Mouse (Mus musculus) neural tube, embryonic 12.5 days (tissue): ENCODE data around the gene Cachd1. TPM values are rescaled to one million over a fixed set of nuclear protein-coding genes. Genes with fewer than 3 reads are reported as not detected.
A peak's percentile ranks its signal among the peaks of the same experiment; 100 is the strongest.

Experiments
- ATAC-seq: fragments of 200-750 bp; cut with Nextera tagmentation; 2 replicates; pipeline ENCODE4 v1.8.0; 2017; ENCODE audit warnings: low read depth, mild to moderate bottlenecking, moderate TSS enrichment, moderate library complexity; ENCODE audit not compliant: low FRiP score
- H3K27ac ChIP-seq: fragments of 300-500 bp; sonication (generic); 2 replicates; pipeline ENCODE4 v1.5.1; 2016
- H3K27me3 ChIP-seq: fragments of 300-500 bp; sonication (generic); replicated peaks from 2 replicates; pipeline ENCODE4 v1.6.1; 2016; ENCODE audit warnings: mild to moderate bottlenecking
- H3K36me3 ChIP-seq: fragments of 300-500 bp; sonication (generic); 2 replicates; pipeline ENCODE4 v1.6.1; 2016; ENCODE audit warnings: mild to moderate bottlenecking
- H3K4me1 ChIP-seq: fragments of 300-500 bp; sonication (generic); 2 replicates; pipeline ENCODE4 v1.6.1; 2016
- H3K4me2 ChIP-seq: fragments of 300-500 bp; sonication (generic); replicated peaks from 2 replicates; pipeline ENCODE4 v1.6.1; 2016; ENCODE audit warnings: mild to moderate bottlenecking
- H3K4me3 ChIP-seq: fragments of 300-500 bp; sonication (generic); 2 replicates; pipeline ENCODE4 v1.5.1; 2016
- H3K9ac ChIP-seq: fragments of 300-500 bp; sonication (generic); 2 replicates; pipeline ENCODE4 v1.6.1; 2016; ENCODE audit warnings: mild to moderate bottlenecking
- H3K9me3 ChIP-seq: fragments of 300-500 bp; sonication (generic); 2 replicates; pipeline ENCODE4 v1.6.1; 2016; ENCODE audit warnings: mild to moderate bottlenecking
- WGBS: fragments of 180-500 bp; shearing (Covaris S2); methylation state at CpG from one replicate; pipeline ENCODE4 v1.1.7; 2016; 5-methylcytosine and 5-hydroxymethylcytosine counted together
- polyA plus RNA-seq: library from polyadenylated mRNA; unstranded; fragments of >200 nt; fragmentation: Nextera tagmentation; extraction: Ambion mirVana; gene quantifications from 2 replicates; pipeline ENCODE4 v1.2.1, GENCODE M21; 2016

Gene Cachd1
- polyA plus RNA-seq, 1 experiment from 2014 or later, result 30.2 TPM

- Histone ChIP-seq H3K9ac (no peak overlapping the region), H3K36me3 (no peaks in the 10 kb centered on the region), H3K27me3 (no peaks in the 10 kb centered on the region), H3K9me3 (no peaks in the 10 kb centered on the region), H3K4me1 (peaks cover 21% of the 10 kb centered on the region), H3K4me3 (no peak overlapping the region), H3K27ac (no peak overlapping the region), H3K4me2 (no peak overlapping the region)
- ATAC-seq, result no peak
- 92% methylated on average over 14 of the region's 14 CpGs for WGBS
Observed at GRCm38 (mm10) chr4:100800730-100801442, 24.4 kb downstream of the Cachd1 start.

GRCm38 (mm10) chr4:100801443-100801786 lies 24.9 kb downstream of the Cachd1 start:
- Histone ChIP-seq H3K4me2 (no peak overlapping the region), H3K27ac (no peak overlapping the region), H3K9ac (no peak overlapping the region), H3K4me1 (peaks cover 15% of the 10 kb centered on the region), H3K4me3 (no peak overlapping the region), H3K9me3 (no peaks in the 10 kb centered on the region), H3K36me3 (no peaks in the 10 kb centered on the region), H3K27me3 (no peaks in the 10 kb centered on the region)
- WGBS, result 66% methylated on average over 3 of the region's 3 CpGs
- no peak for ATAC-seq

- ATAC-seq, result no peak
- Histone ChIP-seq H3K4me3 (no peak overlapping the region), H3K9ac (no peak overlapping the region), H3K9me3 (no peaks in the 10 kb centered on the region), H3K27ac (no peak overlapping the region), H3K36me3 (no peaks in the 10 kb centered on the region), H3K4me2 (no peak overlapping the region), H3K4me1 (peaks cover 16% of the 10 kb centered on the region; the same call in 1 of the 2 replicates), H3K27me3 (no peaks in the 10 kb centered on the region)
- WGBS, result 26% methylated on average over 5 of the region's 5 CpGs
Observed at GRCm38 (mm10) chr4:100811057-100811695, 34.7 kb downstream of the Cachd1 start.

- no peak overlapping the region for H3K4me2 ChIP-seq
- no peak for ATAC-seq
- no peak overlapping the region for H3K4me3 ChIP-seq
- no peak overlapping the region for H3K27ac ChIP-seq
- 32% methylated on average over 8 of the region's 8 CpGs for WGBS
- no peaks in the 10 kb centered on the region for H3K9me3 ChIP-seq
- no peak overlapping the region for H3K9ac ChIP-seq
- no peaks in the 10 kb centered on the region for H3K27me3 ChIP-seq
- peaks cover 16% of the 10 kb centered on the region; the same call in 1 of the 2 replicates for H3K4me1 ChIP-seq
- H3K36me3 ChIP-seq, result no peaks in the 10 kb centered on the region
Observed at GRCm38 (mm10) chr4:100811802-100812510, 35.5 kb downstream of the Cachd1 start.

GRCm38 (mm10) chr4:100813767-100814461 lies 37.4 kb downstream of the Cachd1 start:
- Histone ChIP-seq H3K9ac (no peak overlapping the region), H3K36me3 (no peaks in the 10 kb centered on the region), H3K4me2 (no peak overlapping the region), H3K4me3 (no peak overlapping the region), H3K9me3 (no peaks in the 10 kb centered on the region), H3K27me3 (no peaks in the 10 kb centered on the region), H3K4me1 (peaks cover 16% of the 10 kb centered on the region; the same call in 1 of the 2 replicates), H3K27ac (no peak overlapping the region)
- no peak for ATAC-seq
- WGBS, result 93% methylated on average over 2 of the region's 2 CpGs

- no peak for ATAC-seq
- H3K9ac ChIP-seq, result no peak overlapping the region
- no peak overlapping the region for H3K27ac ChIP-seq
- no peaks in the 10 kb centered on the region for H3K9me3 ChIP-seq
- H3K4me1 ChIP-seq, result peaks cover 7% of the 10 kb centered on the region; the same call in 1 of the 2 replicates
- no peaks in the 10 kb centered on the region for H3K36me3 ChIP-seq
- no peak overlapping the region for H3K4me2 ChIP-seq
- WGBS, result 97% methylated on average over 3 of the region's 3 CpGs
- H3K27me3 ChIP-seq, result no peaks in the 10 kb centered on the region
- H3K4me3 ChIP-seq, result no peak overlapping the region
Observed at GRCm38 (mm10) chr4:100819238-100819637, 42.8 kb downstream of the Cachd1 start.

- no peak overlapping the region for H3K9ac ChIP-seq
- no peaks in the 10 kb centered on the region for H3K9me3 ChIP-seq
- 85% methylated on average over 7 of the region's 7 CpGs for WGBS
- no peak overlapping the region for H3K4me2 ChIP-seq
- H3K27ac ChIP-seq, result no peak overlapping the region
- no peak for ATAC-seq
- no peak overlapping the region for H3K4me3 ChIP-seq
- peaks cover 15% of the 10 kb centered on the region for H3K4me1 ChIP-seq
- no peaks in the 10 kb centered on the region for H3K27me3 ChIP-seq
- no peaks in the 10 kb centered on the region for H3K36me3 ChIP-seq
Observed at GRCm38 (mm10) chr4:100822526-100822925, 46.1 kb downstream of the Cachd1 start.

- WGBS, result 3% methylated on average over 5 of the region's 5 CpGs
- H3K4me3 ChIP-seq, result no peak overlapping the region
- no peak overlapping the region for H3K27ac ChIP-seq
- H3K4me1 ChIP-seq, result peaks cover 32% of the 10 kb centered on the region
- no peak overlapping the region for H3K9ac ChIP-seq
- no peaks in the 10 kb centered on the region for H3K36me3 ChIP-seq
- H3K4me2 ChIP-seq, result no peak overlapping the region
- no peak for ATAC-seq
- H3K9me3 ChIP-seq, result no peaks in the 10 kb centered on the region
- H3K27me3 ChIP-seq, result no peaks in the 10 kb centered on the region
Observed at GRCm38 (mm10) chr4:100827374-100827773, 50.9 kb downstream of the Cachd1 start.

GRCm38 (mm10) chr4:100828737-100829136 lies 52.3 kb downstream of the Cachd1 start:
- Histone ChIP-seq H3K27ac (no peak overlapping the region), H3K9me3 (no peaks in the 10 kb centered on the region), H3K9ac (no peak overlapping the region), H3K36me3 (no peaks in the 10 kb centered on the region), H3K27me3 (no peaks in the 10 kb centered on the region), H3K4me1 (peaks cover 30% of the 10 kb centered on the region), H3K4me2 (0 out of 2 replicates have a peak overlapping the region, but pooled peaks have one; percentile 26), H3K4me3 (no peak overlapping the region)
- ATAC-seq, result no peak
- WGBS, result 7% methylated on average over 10 of the region's 10 CpGs

- Histone ChIP-seq H3K4me2 (no peak overlapping the region), H3K27me3 (no peaks in the 10 kb centered on the region), H3K9ac (no peak overlapping the region), H3K27ac (no peak overlapping the region), H3K4me3 (no peak overlapping the region), H3K36me3 (no peaks in the 10 kb centered on the region), H3K4me1 (no peaks in the 10 kb centered on the region), H3K9me3 (no peaks in the 10 kb centered on the region)
- ATAC-seq, result no peak
- 65% methylated on average over 6 of the region's 6 CpGs for WGBS
Observed at GRCm38 (mm10) chr4:100837205-100837604, 60.7 kb downstream of the Cachd1 start.

GRCm38 (mm10) chr4:100842629-100843028 lies 66.2 kb downstream of the Cachd1 start:
- H3K9me3 ChIP-seq, result no peaks in the 10 kb centered on the region
- ATAC-seq, result no peak

GRCm38 (mm10) chr4:100843119-100843518 lies 66.6 kb downstream of the Cachd1 start:
- H3K27ac ChIP-seq, result no peak overlapping the region
- no peak overlapping the region for H3K4me2 ChIP-seq
- H3K36me3 ChIP-seq, result no peaks in the 10 kb centered on the region
- peaks cover 12% of the 10 kb centered on the region; the same call in 1 of the 2 replicates for H3K4me1 ChIP-seq
- H3K9me3 ChIP-seq, result no peaks in the 10 kb centered on the region
- WGBS, result 43% methylated on average over 5 of the region's 5 CpGs
- no peak overlapping the region for H3K4me3 ChIP-seq
- ATAC-seq, result no peak
- H3K27me3 ChIP-seq, result no peaks in the 10 kb centered on the region
- no peak overlapping the region for H3K9ac ChIP-seq

More at GRCm38 (mm10) chr4:100842629-100843028, 66.2 kb downstream of the Cachd1 start:
- no peaks in the 10 kb centered on the region for H3K27me3 ChIP-seq
- no peak overlapping the region for H3K4me3 ChIP-seq
- H3K4me2 ChIP-seq, result no peak overlapping the region
- H3K27ac ChIP-seq, result no peak overlapping the region
- WGBS, result 13% methylated on average over 5 of the region's 5 CpGs
- H3K4me1 ChIP-seq, result peaks cover 12% of the 10 kb centered on the region; the same call in 1 of the 2 replicates
- H3K9ac ChIP-seq, result no peak overlapping the region
- no peaks in the 10 kb centered on the region for H3K36me3 ChIP-seq
